Mouse (Mus musculus) C2C12 (cell line): ENCODE measurements around the gene Mfn1. TPM values are rescaled to one million over a fixed set of nuclear protein-coding genes. Genes with fewer than 3 reads are reported as not detected.

Source experiments
- H3K27me3 ChIP-seq: one replicate; pipeline ENCODE4 v1.6.1; 2011; ENCODE audit not compliant: control insufficient read depth, insufficient read depth, insufficient read length
- H3K36me3 ChIP-seq: one replicate; pipeline ENCODE4 v1.6.1; 2011; ENCODE audit not compliant: control insufficient read depth, insufficient read depth
- H3K4me3 ChIP-seq: one replicate; pipeline ENCODE4 v1.5.1; 2011; ENCODE audit warnings: mild to moderate bottlenecking, control low read depth; ENCODE audit not compliant: poor library complexity, insufficient read depth, severe bottlenecking
- H3K79me2 ChIP-seq: one replicate; pipeline ENCODE4 v1.6.1; 2011; ENCODE audit not compliant: control insufficient read depth, insufficient read depth
- H3K79me3 ChIP-seq: one replicate; pipeline ENCODE4 v1.6.1; 2011; ENCODE audit warnings: low read depth, control low read depth
- H3ac ChIP-seq: one replicate; pipeline ENCODE3; 2011; ENCODE audit warnings: low read depth; ENCODE audit not compliant: control insufficient read depth, insufficient read length
- CEBPB ChIP-seq: IDR thresholded peaks from one replicate; pipeline ENCODE4 v1.6.1; 2011; ENCODE audit warnings: low read depth, mild to moderate bottlenecking, control low read depth, moderate library complexity
- CTCF ChIP-seq: IDR thresholded peaks from one replicate; pipeline ENCODE4 v1.5.1; 2011; ENCODE audit not compliant: control insufficient read depth, insufficient read depth, insufficient read length
- FOSL1 ChIP-seq: IDR thresholded peaks from one replicate; pipeline ENCODE4 v1.8.0; 2011; ENCODE audit warnings: mild to moderate bottlenecking, low read length; ENCODE audit not compliant: poor library complexity, insufficient read depth, severe bottlenecking
- MAX ChIP-seq: IDR thresholded peaks from one replicate; pipeline ENCODE4 v1.6.1; 2011; ENCODE audit warnings: mild to moderate bottlenecking, control low read depth
- MYOD1 ChIP-seq: IDR thresholded peaks from one replicate; pipeline ENCODE4 v1.6.1; 2011; ENCODE audit warnings: low read depth; ENCODE audit not compliant: control insufficient read depth, insufficient read length
- MYOG ChIP-seq: IDR thresholded peaks from one replicate; pipeline ENCODE4 v1.6.1; 2011; ENCODE audit not compliant: control insufficient read depth, insufficient read length; ENCODE audit errors: extremely low read depth
- USF1 ChIP-seq: IDR thresholded peaks from one replicate; pipeline ENCODE4 v1.6.1; 2011; ENCODE audit warnings: low read depth, mild to moderate bottlenecking, control low read depth, moderate library complexity
- polyA plus RNA-seq: library from polyadenylated mRNA; unstranded; fragments of >200 nt; fragmentation: generic; extraction: Trizol; gene quantifications from one replicate; pipeline ENCODE4 v1.2.1, GENCODE M21; 2012; ENCODE audit warnings: missing spikeins

The Mfn1 gene
- polyA plus RNA-seq, 1 experiment, result 10.1 TPM

DNA sequence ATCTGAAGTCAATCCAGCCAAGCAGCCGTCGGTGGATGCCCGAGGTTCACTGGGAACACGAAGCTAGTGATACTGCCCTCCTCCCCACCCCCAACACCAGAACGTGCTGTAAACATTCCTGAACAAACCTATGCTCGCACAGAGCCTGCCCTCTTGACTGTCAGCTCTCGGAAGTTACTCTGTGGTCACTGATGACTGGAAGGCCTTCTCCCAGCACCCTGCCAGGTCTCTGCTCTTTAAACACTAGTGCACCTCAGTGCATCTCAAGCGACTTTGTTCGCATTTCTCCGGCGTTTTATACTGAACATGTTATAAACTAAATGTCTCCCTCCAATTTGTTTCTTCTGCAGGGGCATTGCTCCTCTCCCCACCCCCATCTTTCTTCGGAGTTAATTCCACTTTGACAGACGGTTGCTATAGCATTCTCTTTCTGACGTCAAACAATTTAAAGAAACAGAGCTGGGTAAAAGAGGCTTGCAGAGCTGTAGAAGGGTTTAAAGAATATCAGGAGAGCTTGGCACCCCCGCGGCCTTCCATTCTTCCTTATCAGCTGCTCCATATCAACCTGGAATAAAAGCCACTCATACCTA, 87.9 kb downstream of the Mfn1 start:
- H3K36me3 ChIP-seq, result peaks cover 7% of the 10 kb centered on the region
- peaks cover 24% of the 10 kb centered on the region for H3K79me3 ChIP-seq
- H3K79me2 ChIP-seq, result peaks cover 36% of the 10 kb centered on the region
- H3K4me3 ChIP-seq, result no peak overlapping the region
- peak overlapping the region; percentile 53 for H3ac ChIP-seq
- H3K27me3 ChIP-seq, result no peaks in the 10 kb centered on the region
- TF ChIP-seq CTCF (no peak), MYOG (no peak), MYOD1 (no peak), MAX (no peak), CEBPB (no peak), USF1 (no peak), FOSL1 (no peak)

GRCm38 (mm10) chr3:32621658-32622057, 92.4 kb downstream of the Mfn1 start:
- Histone ChIP-seq H3K79me2 (no peaks in the 10 kb centered on the region), H3K79me3 (no peaks in the 10 kb centered on the region), H3K4me3 (no peak overlapping the region), H3K27me3 (no peaks in the 10 kb centered on the region), H3ac (no peak overlapping the region), H3K36me3 (no peaks in the 10 kb centered on the region)
- TF ChIP-seq MYOG (no peak), MYOD1 (no peak), MAX (no peak)

GRCm38 (mm10) chr3:32622106-32622505, 92.8 kb downstream of the Mfn1 start:
- TF ChIP-seq USF1, result no peak
- TF ChIP-seq CEBPB, result no peak
- TF ChIP-seq FOSL1, result no peak
- TF ChIP-seq MYOD1, result no peak
- TF ChIP-seq CTCF, result no peak
- TF ChIP-seq MYOG, result no peak
- no peak for TF ChIP-seq MAX
- Histone ChIP-seq H3K79me3 (no peaks in the 10 kb centered on the region), H3K36me3 (no peaks in the 10 kb centered on the region), H3K4me3 (no peak overlapping the region), H3ac (no peak overlapping the region), H3K79me2 (no peaks in the 10 kb centered on the region), H3K27me3 (no peaks in the 10 kb centered on the region)

GRCm38 (mm10) chr3:32628141-32628540, 98.9 kb downstream of the Mfn1 start:
- TF ChIP-seq CEBPB, result no peak
- no peak for TF ChIP-seq MYOG
- no peak for TF ChIP-seq FOSL1
- TF ChIP-seq MYOD1, result no peak
- no peak for TF ChIP-seq USF1
- TF ChIP-seq CTCF, result no peak
- TF ChIP-seq MAX, result no peak
- Histone ChIP-seq H3K36me3 (no peaks in the 10 kb centered on the region), H3K79me3 (no peaks in the 10 kb centered on the region), H3K4me3 (no peak overlapping the region), H3ac (no peak overlapping the region), H3K27me3 (no peaks in the 10 kb centered on the region), H3K79me2 (no peaks in the 10 kb centered on the region)

Other genes with a start within 250 kb of the Mfn1 start
- gene Zmat3, start 163.5 kb upstream of the Mfn1 start, polyA plus RNA-seq, result 14.7 TPM
- gene Pik3ca, start 131.8 kb upstream of the Mfn1 start, polyA plus RNA-seq, result 8.6 TPM
- not detected for gene Kcnmb3, start 37.2 kb upstream of the Mfn1 start, polyA plus RNA-seq
- 15.3 TPM for gene Zfp639, start 19.2 kb upstream of the Mfn1 start, polyA plus RNA-seq
- 59.0 TPM for gene Gnb4, start 87.1 kb downstream of the Mfn1 start, polyA plus RNA-seq
- 77.7 TPM for gene Actl6a, start 176.8 kb downstream of the Mfn1 start, polyA plus RNA-seq
- 137 TPM for gene Ndufb5, start 207.5 kb downstream of the Mfn1 start, polyA plus RNA-seq
- gene Mrpl47, start 208.1 kb downstream of the Mfn1 start, polyA plus RNA-seq, result 15.7 TPM